8 mouse cellular contexts compared by ENCODE assay signal in the genomic region with DNA sequence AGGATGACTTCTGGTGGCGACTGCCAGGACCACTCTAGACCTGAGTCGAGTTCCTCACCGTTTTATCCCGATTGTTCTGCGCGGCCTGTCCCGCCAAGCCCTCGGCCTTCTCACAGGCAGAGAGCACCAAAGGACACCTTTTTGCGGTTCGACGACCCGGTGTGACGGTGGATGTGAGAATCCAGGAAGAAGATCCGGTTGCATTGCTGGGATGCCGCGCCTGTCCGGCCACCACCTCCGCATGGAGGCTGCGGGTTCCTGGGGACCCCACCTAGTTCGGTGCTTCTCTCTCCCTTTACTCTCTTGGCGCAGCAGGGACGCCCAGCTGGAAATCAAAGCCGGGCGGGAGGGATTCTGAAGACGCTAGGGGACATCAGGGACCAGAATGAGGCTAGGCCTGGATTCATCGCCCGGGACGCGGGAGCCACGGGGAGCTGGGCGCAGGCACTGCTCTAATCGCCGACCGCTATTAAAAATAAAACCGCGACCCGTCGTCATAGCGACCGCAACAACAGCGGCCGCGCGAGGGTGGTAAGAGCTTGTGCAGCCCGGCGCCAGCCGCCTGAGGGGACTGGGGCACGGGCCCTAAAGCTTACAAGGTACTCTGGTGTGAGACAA. TPM values are rescaled to one million over a fixed set of nuclear protein-coding genes. Genes with fewer than 3 reads are reported as not detected.
A peak's percentile ranks its signal among the peaks of the same experiment; 100 is the strongest.
DNase-seq lines count a peak whose midpoint lies in the region; ATAC-seq and TF ChIP-seq lines count a peak whose summit lies in the region.

TSS of gene Pdgfa (minus strand) at position 200 of the 618 bp plus-strand sequence.

- H3K4me2 ChIP-seq in embryonic facial prominence, embryonic 13.5 days: peak within 1 kb of the TSS; percentile 94
- H3K4me2 ChIP-seq in heart, embryonic 11.5 days: peak within 1 kb of the TSS; percentile 88
- peak within 1 kb of the TSS; percentile 91 for H3K4me2 ChIP-seq in kidney, embryonic 14.5 days (replicated peaks; ENCODE audit: low read depth, low read length)
- peak within 1 kb of the TSS; percentile 94 for H3K4me2 ChIP-seq in midbrain, embryonic 14.5 days (ENCODE audit: low read length)
- H3K4me2 ChIP-seq in stomach, postnatal 0 days (replicated peaks; ENCODE audit: low read depth): peak within 1 kb of the TSS; percentile 90

- 19% methylated on average over 48 of the region's 48 CpGs for WGBS in cerebellum, adult 2 months
- 2% methylated on average over 48 of the region's 48 CpGs for WGBS in embryonic facial prominence, embryonic 13.5 days
- 1% methylated on average over 48 of the region's 48 CpGs for WGBS in heart, embryonic 11.5 days (ENCODE audit: insufficient replicate concordance)
- 2% methylated on average over 48 of the region's 48 CpGs for WGBS in kidney, embryonic 14.5 days
- WGBS in midbrain, embryonic 14.5 days: 1% methylated on average over 48 of the region's 48 CpGs
- 13% methylated on average over 45 of the region's 48 CpGs for WGBS in stomach, postnatal 0 days

- H3K9ac ChIP-seq in embryonic facial prominence, embryonic 13.5 days: peak within 1 kb of the TSS; percentile 83
- H3K9ac ChIP-seq in heart, embryonic 11.5 days (ENCODE audit: low read depth, low read length): peak within 1 kb of the TSS; percentile 85; the same call in 1 of the 2 replicates
- H3K9ac ChIP-seq in kidney, embryonic 14.5 days (ENCODE audit: low read depth, low read length): peak within 1 kb of the TSS; percentile 85
- H3K9ac ChIP-seq in midbrain, embryonic 14.5 days (replicated peaks; ENCODE audit: low read length): peak within 1 kb of the TSS; percentile 75; the same call in 1 of the 2 replicates
- H3K9ac ChIP-seq in stomach, postnatal 0 days (ENCODE audit: low read length): peak within 1 kb of the TSS; percentile 90

- DNase-seq in cerebellum, adult 2 months: peak; percentile 35 to 41
- DNase-seq in cerebellum, adult 8-10 months: no peak
- peak; percentile 47 for DNase-seq in liver
- DNase-seq in midbrain, embryonic 14.5 days: peak; percentile 90
- DNase-seq in stomach, postnatal 0 days (ENCODE audit: low spot score): peak; percentile 89

- no peak for TF ChIP-seq CTCF in cerebellum, adult 2 months (IDR thresholded peaks at IDR 0.05; ENCODE audit: borderline replicate concordance, insufficient read depth, low read depth, low read length)
- peak; percentile 11; the same call in 1 of the 2 replicates for TF ChIP-seq CTCF in stomach, postnatal 0 days (IDR thresholded peaks at IDR 0.05; ENCODE audit: low read depth)

- H3K36me3 ChIP-seq in embryonic facial prominence, embryonic 13.5 days: no peaks in the 10 kb centered on the region
- H3K36me3 ChIP-seq in heart, embryonic 11.5 days (ENCODE audit: control insufficient read depth, insufficient read depth, low read length): no peaks in the 10 kb centered on the region
- H3K36me3 ChIP-seq in kidney, embryonic 14.5 days (ENCODE audit: control insufficient read depth, insufficient read depth, low read length): no peaks in the 10 kb centered on the region
- no peaks in the 10 kb centered on the region for H3K36me3 ChIP-seq in midbrain, embryonic 14.5 days (ENCODE audit: control insufficient read depth, insufficient read depth, low read length)
- no peaks in the 10 kb centered on the region for H3K36me3 ChIP-seq in stomach, postnatal 0 days (ENCODE audit: control insufficient read depth, insufficient read depth, low read length)

- TF ChIP-seq POLR2A in cerebellum, adult 2 months (IDR thresholded peaks at IDR 0.05; ENCODE audit: borderline replicate concordance, insufficient read depth, low read length): no peak

- H3K27ac ChIP-seq in cerebellum, adult 2 months (ENCODE audit: insufficient read depth, low read length): no peak within 1 kb of the TSS
- peak within 1 kb of the TSS; percentile 88 for H3K27ac ChIP-seq in embryonic facial prominence, embryonic 13.5 days
- peak within 1 kb of the TSS; percentile 94 for H3K27ac ChIP-seq in heart, embryonic 11.5 days (ENCODE audit: low read depth, low read length)
- H3K27ac ChIP-seq in kidney, embryonic 14.5 days (ENCODE audit: low read depth, low read length): peak within 1 kb of the TSS; percentile 89
- peak within 1 kb of the TSS; percentile 85; the same call in 1 of the 2 replicates for H3K27ac ChIP-seq in midbrain, embryonic 14.5 days (replicated peaks; ENCODE audit: low read depth, low read length)
- H3K27ac ChIP-seq in stomach, postnatal 0 days (replicated peaks): peak within 1 kb of the TSS; percentile 99

- TF ChIP-seq EP300 in stomach, postnatal 0 days (optimal IDR thresholded peaks at IDR 0.05): no peak

- H3K4me3 ChIP-seq in cerebellum, adult 2 months (replicated peaks; ENCODE audit: insufficient read depth, low read depth, low read length): peak within 1 kb of the TSS; percentile 65
- H3K4me3 ChIP-seq in embryonic facial prominence, embryonic 13.5 days: peak within 1 kb of the TSS; percentile 79
- peak within 1 kb of the TSS; percentile 77 for H3K4me3 ChIP-seq in heart, embryonic 11.5 days (ENCODE audit: low read depth, low read length)
- peak within 1 kb of the TSS; percentile 80 for H3K4me3 ChIP-seq in kidney, embryonic 14.5 days (ENCODE audit: low read length)
- peak within 1 kb of the TSS; percentile 58 for H3K4me3 ChIP-seq in midbrain, embryonic 14.5 days (replicated peaks; ENCODE audit: low read depth, low read length)
- peak within 1 kb of the TSS; percentile 73 for H3K4me3 ChIP-seq in stomach, postnatal 0 days (ENCODE audit: low read depth, low read length)

- peaks cover 10% of the 10 kb centered on the region; the same call in 1 of the 2 replicates for H3K4me1 ChIP-seq in cerebellum, adult 2 months (ENCODE audit: control insufficient read depth, insufficient read depth, low read length)
- H3K4me1 ChIP-seq in embryonic facial prominence, embryonic 13.5 days: peaks cover 60% of the 10 kb centered on the region
- peaks cover 49% of the 10 kb centered on the region for H3K4me1 ChIP-seq in heart, embryonic 11.5 days (ENCODE audit: control insufficient read depth, insufficient read depth, low read length)
- peaks cover 35% of the 10 kb centered on the region for H3K4me1 ChIP-seq in kidney, embryonic 14.5 days (ENCODE audit: control insufficient read depth, insufficient read depth, low read length)
- H3K4me1 ChIP-seq in midbrain, embryonic 14.5 days (ENCODE audit: control insufficient read depth, insufficient read depth, low read length): peaks cover 39% of the 10 kb centered on the region
- H3K4me1 ChIP-seq in stomach, postnatal 0 days (replicated peaks; ENCODE audit: control insufficient read depth, insufficient read depth): peaks cover 18% of the 10 kb centered on the region; the same call in 1 of the 2 replicates

- H3K9me3 ChIP-seq in embryonic facial prominence, embryonic 13.5 days: no peaks in the 10 kb centered on the region
- H3K9me3 ChIP-seq in heart, embryonic 11.5 days (replicated peaks; ENCODE audit: control insufficient read depth, low read length): peaks cover 4% of the 10 kb centered on the region; the same call in 1 of the 2 replicates
- no peaks in the 10 kb centered on the region for H3K9me3 ChIP-seq in kidney, embryonic 14.5 days (ENCODE audit: control insufficient read depth, low read length)
- H3K9me3 ChIP-seq in midbrain, embryonic 14.5 days (ENCODE audit: control insufficient read depth, low read length): peaks cover 4% of the 10 kb centered on the region
- no peaks in the 10 kb centered on the region for H3K9me3 ChIP-seq in stomach, postnatal 0 days (ENCODE audit: control insufficient read depth, low read length)

- ATAC-seq in embryonic facial prominence, embryonic 13.5 days (ENCODE audit: insufficient number of reproducible peaks, insufficient read depth, low FRiP score, low TSS enrichment, low read depth): no peak
- ATAC-seq in heart, embryonic 11.5 days (replicated peaks; ENCODE audit: insufficient number of reproducible peaks, low FRiP score, low TSS enrichment): no peak
- ATAC-seq in kidney, embryonic 14.5 days (ENCODE audit: low FRiP score, low TSS enrichment): no peak
- ATAC-seq in midbrain, embryonic 14.5 days (ENCODE audit: low FRiP score, low TSS enrichment): no peak
- ATAC-seq in stomach, postnatal 0 days (ENCODE audit: low FRiP score, low TSS enrichment): peak; percentile 15; the same call in 1 of the 2 replicates

- peaks cover 2% of the 10 kb centered on the region; the same call in 1 of the 2 replicates for H3K27me3 ChIP-seq in cerebellum, adult 2 months (ENCODE audit: control insufficient read depth, insufficient read depth, low read length)
- H3K27me3 ChIP-seq in embryonic facial prominence, embryonic 13.5 days: peaks cover 87% of the 10 kb centered on the region
- H3K27me3 ChIP-seq in heart, embryonic 11.5 days (ENCODE audit: control insufficient read depth, insufficient read depth, low read length): peaks cover 45% of the 10 kb centered on the region
- H3K27me3 ChIP-seq in kidney, embryonic 14.5 days (ENCODE audit: control insufficient read depth, insufficient read depth, low read length): peaks cover 40% of the 10 kb centered on the region
- H3K27me3 ChIP-seq in midbrain, embryonic 14.5 days (ENCODE audit: control insufficient read depth, insufficient read depth, low read length): peaks cover 62% of the 10 kb centered on the region
- peaks cover 6% of the 10 kb centered on the region; the same call in 1 of the 2 replicates for H3K27me3 ChIP-seq in stomach, postnatal 0 days (ENCODE audit: control insufficient read depth, insufficient read depth, low read length)

RNA-seq across cellular contexts. Expression of gene Pdgfa, which starts in this region (rescaled TPM):
- 23.0 and 35.3 TPM in 2 replicates for polyA plus RNA-seq in cerebellum, adult 2 months (2012; rRNA removed)
- polyA plus RNA-seq in embryonic facial prominence, embryonic 13.5 days (2015; fragmentation: Nextera tagmentation; extraction: Ambion mirVana): 58.6 and 58.8 TPM in 2 replicates
- polyA plus RNA-seq in heart, embryonic 11.5 days (2014; fragmentation: Nextera tagmentation; extraction: Ambion mirVana): 29.3 and 30.8 TPM in 2 replicates
- 57.7 and 70.2 TPM in 2 replicates for polyA plus RNA-seq in kidney, embryonic 14.5 days (2014; fragmentation: Nextera tagmentation; extraction: Ambion mirVana)
- polyA plus RNA-seq in midbrain, embryonic 14.5 days (2014; fragmentation: Nextera tagmentation; extraction: Ambion mirVana): 16.2 and 24.6 TPM in 2 replicates
- 56.5 and 60.4 TPM in 2 replicates for polyA plus RNA-seq in stomach, postnatal 0 days (2015; fragmentation: Nextera tagmentation; extraction: Ambion mirVana)
